ENCODE assay signal across 9 mouse cellular contexts in genomic region chr4:95451831-95452230, GRCm38 (mm10).
"Had no signal": no experiment of that assay in that cellular context is flagged by ENCODE, and none has a peak within 500 bp of the region (broad histone marks: within the 10 kb centered on the region; RNA-seq: fewer than 3 reads in every experiment).

No protein-coding gene starts in this region.

- H3K27me3 ChIP-seq: limb, embryonic 15.5 days; liver, embryonic 13.5 days; midbrain, embryonic 13.5 days; neural tube, embryonic 15.5 days had no signal

- H3K36me3 ChIP-seq: limb, embryonic 15.5 days; liver, embryonic 13.5 days; midbrain, embryonic 13.5 days; neural tube, embryonic 15.5 days had no signal

- H3K27ac ChIP-seq: limb, embryonic 15.5 days; liver, embryonic 13.5 days; midbrain, embryonic 13.5 days; neural tube, embryonic 15.5 days had no signal

- DNase-seq: layer of hippocampus, adult 9-11 months; layer of hippocampus, postnatal 36 days; liver, embryonic 13.5 days; lung, adult 18-20 months; thymus, adult 18-20 months; thymus, postnatal 14 days had no signal

- H3K4me3 ChIP-seq: limb, embryonic 15.5 days; liver, embryonic 13.5 days; midbrain, embryonic 13.5 days; neural tube, embryonic 15.5 days had no signal

- H3K4me1 ChIP-seq: liver, embryonic 13.5 days; midbrain, embryonic 13.5 days; neural tube, embryonic 15.5 days had no signal
